Mouse (Mus musculus) hindbrain, embryonic 14.5 days (tissue): ENCODE results near the gene Zfp989. TPM values are rescaled to one million over a fixed set of nuclear protein-coding genes. Genes with fewer than 3 reads are reported as not detected.
"Not testable (repeated sequence)": the region's sequence is repeated elsewhere in the genome, so short reads cannot be mapped to it uniquely, and the experiment has no call there.

ENCODE experiments used
- ATAC-seq: fragments of 200-750 bp; cut with Nextera tagmentation; 2 replicates; pipeline ENCODE4 v1.8.0; 2017; ENCODE audit warnings: moderate number of reproducible peaks, mild to moderate bottlenecking, moderate TSS enrichment, moderate library complexity; ENCODE audit not compliant: low FRiP score
- DNase-seq: peaks from one replicate; pipeline ENCODE4 v3.0.0-alpha.2; 2015; ENCODE audit warnings: low spot score
- H3K27ac ChIP-seq: fragments of 300-500 bp; sonication (generic); 2 replicates; pipeline ENCODE4 v1.5.1; 2014; ENCODE audit warnings: mild to moderate bottlenecking, moderate library complexity
- H3K27me3 ChIP-seq: fragments of 300-500 bp; sonication (generic); 2 replicates; pipeline ENCODE4 v1.6.1; 2014; ENCODE audit warnings: mild to moderate bottlenecking, low read length, mixed read lengths; ENCODE audit not compliant: control insufficient read depth, insufficient read depth
- H3K36me3 ChIP-seq: fragments of 300-500 bp; sonication (generic); replicated peaks from 2 replicates; pipeline ENCODE4 v1.6.1; 2014; ENCODE audit not compliant: control insufficient read depth, insufficient read depth
- H3K4me1 ChIP-seq: fragments of 300-500 bp; sonication (generic); replicated peaks from 2 replicates; pipeline ENCODE4 v1.6.1; 2014; ENCODE audit warnings: antibody characterized with exemption, low read length, mixed read lengths; ENCODE audit not compliant: control insufficient read depth, insufficient read depth
- H3K4me2 ChIP-seq: fragments of 300-500 bp; sonication (generic); replicated peaks from 2 replicates; pipeline ENCODE4 v1.6.1; 2014; ENCODE audit warnings: mild to moderate bottlenecking, moderate library complexity
- H3K4me3 ChIP-seq: fragments of 300-500 bp; sonication (generic); replicated peaks from 2 replicates; pipeline ENCODE4 v1.5.1; 2014; ENCODE audit warnings: mild to moderate bottlenecking, low read length
- H3K9ac ChIP-seq: fragments of 300-500 bp; sonication (generic); 2 replicates; pipeline ENCODE4 v1.6.1; 2014
- H3K9me3 ChIP-seq: fragments of 300-500 bp; sonication (generic); 2 replicates; pipeline ENCODE4 v1.6.1; 2016; ENCODE audit warnings: low read length; ENCODE audit not compliant: control insufficient read depth
- WGBS: fragments of 180-500 bp; shearing (Covaris S2); extraction: QIAGEN DNeasy Blood & Tissue Kit; methylation state at CpG from one replicate; pipeline ENCODE4 v1.1.7; 2014; 5-methylcytosine and 5-hydroxymethylcytosine counted together
- polyA plus RNA-seq: library from polyadenylated mRNA; unstranded; fragments of >200 nt; fragmentation: Nextera tagmentation; extraction: Ambion mirVana; gene quantifications from 2 replicates; pipeline ENCODE4 v1.2.1, GENCODE M21; 2014

Zfp989 gene
- polyA plus RNA-seq = 0.23 TPM in 1 of 2 replicates, not detected in the other

GRCm38 (mm10) chr4:146971757-146972156, at the start of gene Zfp989:
TSS of gene Zfp989 (plus strand) at chr4:146971976.
- DNase-seq, H3K27ac ChIP-seq, H3K27me3 ChIP-seq, ATAC-seq, H3K36me3 ChIP-seq, H3K4me1 ChIP-seq, H3K4me3 ChIP-seq, H3K4me2 ChIP-seq, H3K9ac ChIP-seq, H3K9me3 ChIP-seq: not testable (repeated sequence)
- WGBS = 86% methylated on average over 5 of the region's 5 CpGs

- H3K4me1 ChIP-seq = no peaks in the 10 kb centered on the region
- H3K9me3 ChIP-seq = peaks cover 43% of the 10 kb centered on the region
- 9% methylated on average over 77 of the region's 77 CpGs for WGBS
- DNase-seq = no peak
- no peaks in the 10 kb centered on the region for H3K36me3 ChIP-seq
- H3K4me3 ChIP-seq = peak overlapping the region; percentile 30
- no peak overlapping the region for H3K27ac ChIP-seq
- H3K9ac ChIP-seq = peak overlapping the region; percentile 42; the same call in 1 of the 2 replicates
- H3K27me3 ChIP-seq = no peaks in the 10 kb centered on the region
- ATAC-seq = peak; percentile 71
- peak overlapping the region; percentile 45 for H3K4me2 ChIP-seq
Measured at GRCm38 (mm10) chr4:146932311-146933082, 39.3 kb upstream of the Zfp989 start.

GRCm38 (mm10) chr4:146941691-146942090, 30.1 kb upstream of the Zfp989 start:
- not testable (repeated sequence) for ATAC-seq, H3K27ac ChIP-seq
- 67% methylated on average over 31 of the region's 32 CpGs for whole genome bisulfite sequencing

GRCm38 (mm10) chr4:146976581-146976980, 4.8 kb downstream of the Zfp989 start:
- H3K27me3 ChIP-seq, ATAC-seq, H3K4me3 ChIP-seq, H3K9me3 ChIP-seq, DNase-seq, H3K4me1 ChIP-seq, H3K4me2 ChIP-seq, H3K9ac ChIP-seq, H3K36me3 ChIP-seq, H3K27ac ChIP-seq: not testable (repeated sequence)
- 20% methylated on average over 2 of the region's 2 CpGs for WGBS

More at GRCm38 (mm10) chr4:146941691-146942090, 30.1 kb upstream of the Zfp989 start:
- H3K36me3 ChIP-seq, H3K4me3 ChIP-seq, DNase-seq, H3K9ac ChIP-seq, H3K27me3 ChIP-seq, H3K4me2 ChIP-seq, H3K4me1 ChIP-seq: not testable (repeated sequence)
- H3K9me3 ChIP-seq = peaks cover 18% of the 10 kb centered on the region

- no CpG with 5 or more reads among the region's 1 CpGs for WGBS
- not testable (repeated sequence) for DNase-seq, H3K27me3 ChIP-seq, H3K9me3 ChIP-seq, H3K4me3 ChIP-seq, H3K4me2 ChIP-seq, ATAC-seq, H3K9ac ChIP-seq, H3K36me3 ChIP-seq, H3K4me1 ChIP-seq, H3K27ac ChIP-seq
Measured at GRCm38 (mm10) chr4:147018400-147018799, 46.6 kb downstream of the Zfp989 start.

GRCm38 (mm10) chr4:147021550-147021949, 49.8 kb downstream of the Zfp989 start, which contains the start of gene Rex2:
TSS of gene Rex2 (plus strand) at chr4:147021850.
- no CpG with 5 or more reads among the region's 6 CpGs for WGBS
- not testable (repeated sequence) for H3K36me3 ChIP-seq, H3K4me3 ChIP-seq, H3K9me3 ChIP-seq, H3K9ac ChIP-seq, DNase-seq, H3K4me2 ChIP-seq, H3K4me1 ChIP-seq, H3K27me3 ChIP-seq, H3K27ac ChIP-seq, ATAC-seq

GRCm38 (mm10) chr4:147026374-147026773, 54.6 kb downstream of the Zfp989 start:
- ATAC-seq = not testable (repeated sequence)

GRCm38 (mm10) chr4:147031308-147032036, 59.7 kb downstream of the Zfp989 start:
- not testable (repeated sequence) for H3K9me3 ChIP-seq, H3K27me3 ChIP-seq, H3K36me3 ChIP-seq, H3K4me1 ChIP-seq, H3K27ac ChIP-seq, H3K4me3 ChIP-seq, ATAC-seq, H3K9ac ChIP-seq, DNase-seq, H3K4me2 ChIP-seq
- 98% methylated on average over 1 of the region's 2 CpGs for WGBS

More at GRCm38 (mm10) chr4:147026374-147026773, 54.6 kb downstream of the Zfp989 start:
- not testable (repeated sequence) for H3K4me3 ChIP-seq, DNase-seq, H3K9me3 ChIP-seq, H3K4me2 ChIP-seq, H3K9ac ChIP-seq, H3K27ac ChIP-seq, H3K36me3 ChIP-seq, H3K27me3 ChIP-seq, H3K4me1 ChIP-seq
- WGBS = 67% methylated on average over 1 of the region's 1 CpGs
